Mouse (Mus musculus) bone marrow, adult 2 months (tissue): ENCODE results near the gene Rnf144a.

Source experiments
- CTCF ChIP-seq: fragments of 200-500 bp; IDR thresholded peaks from 2 replicates; pipeline ENCODE4 v1.5.1; 2011; ENCODE audit warnings: low read length, control low read depth; ENCODE audit not compliant: control insufficient read depth, insufficient read depth
- POLR2A ChIP-seq: fragments of 200-500 bp; IDR thresholded peaks from 2 replicates; pipeline ENCODE4 v1.6.1; 2011; ENCODE audit warnings: low read depth, mild to moderate bottlenecking, control low read depth, low read length, borderline replicate concordance; ENCODE audit not compliant: control insufficient read depth

- TF ChIP-seq CTCF (peak; percentile 71), POLR2A (no peak)
Observed at GRCm38 (mm10) chr12:26314959-26315358, 100.1 kb downstream of the Rnf144a start.
